Mouse (Mus musculus): ENCODE data around the gene 1700001P01Rik. TPM values are rescaled to one million over a fixed set of nuclear protein-coding genes. Genes with fewer than 3 reads are reported as not detected.

1700001P01Rik gene
- polyA plus RNA-seq (2014; fragmentation: Nextera tagmentation; extraction: Ambion mirVana): 0.32 TPM in 1 of 2 replicates, not detected in the other

GRCm38 (mm10) chr11:97775808-97776496 is at the start of gene 1700001P01Rik:
1700001P01Rik (minus strand) TSS chr11:97775918.
- no peak for TF ChIP-seq CTCF (IDR thresholded peaks at IDR 0.05; ENCODE audit: low read depth)
- H3K9ac ChIP-seq: no peak within 1 kb of the TSS
- DNase-seq (peak; percentile 24), ATAC-seq (ENCODE audit: insufficient read depth) (0 out of 2 replicates have a peak, but pooled peaks have one; percentile 15)
- H3K27me3 ChIP-seq (ENCODE audit: insufficient read depth, low read length): no peaks in the 10 kb centered on the region
- 49% methylated on average over 17 of the region's 17 CpGs for WGBS
- no peaks in the 10 kb centered on the region for H3K9me3 ChIP-seq (ENCODE audit: low read depth, low read length)
- peaks cover 12% of the 10 kb centered on the region; the same call in 1 of the 2 replicates for H3K4me1 ChIP-seq (ENCODE audit: insufficient read depth)
- H3K27ac ChIP-seq (ENCODE audit: low read depth): no peak within 1 kb of the TSS
- H3K4me2 ChIP-seq: no peak within 1 kb of the TSS
- H3K4me3 ChIP-seq (ENCODE audit: low read depth, low read length): no peak within 1 kb of the TSS
- H3K36me3 ChIP-seq (ENCODE audit: insufficient read depth): peaks cover 61% of the 10 kb centered on the region

GRCm38 (mm10) chr11:97825295-97825694 is 49.6 kb upstream of the 1700001P01Rik start:
- peaks cover 4% of the 10 kb centered on the region; the same call in 1 of the 2 replicates for H3K4me1 ChIP-seq (ENCODE audit: insufficient read depth)
- no peaks in the 10 kb centered on the region for H3K9me3 ChIP-seq (ENCODE audit: low read depth, low read length)
- H3K27ac ChIP-seq (ENCODE audit: low read depth): no peak overlapping the region
- no peak overlapping the region for H3K9ac ChIP-seq
- no peak overlapping the region for H3K4me2 ChIP-seq
- no peak for DNase-seq
- no peaks in the 10 kb centered on the region for H3K27me3 ChIP-seq (ENCODE audit: insufficient read depth, low read length)
- no peak for TF ChIP-seq CTCF (IDR thresholded peaks at IDR 0.05; ENCODE audit: low read depth)
- no peak overlapping the region for H3K4me3 ChIP-seq (ENCODE audit: low read depth, low read length)
- ATAC-seq (ENCODE audit: insufficient read depth): no peak
- 86% methylated on average over 10 of the region's 10 CpGs for WGBS
- H3K36me3 ChIP-seq (ENCODE audit: insufficient read depth): peaks cover 94% of the 10 kb centered on the region

GRCm38 (mm10) chr11:97824895-97825294 is 49.2 kb upstream of the 1700001P01Rik start:
- peaks cover 90% of the 10 kb centered on the region for H3K36me3 ChIP-seq (ENCODE audit: insufficient read depth)
- no peak for ATAC-seq (ENCODE audit: insufficient read depth)

GRCm38 (mm10) chr11:97824168-97824567 is 48.5 kb upstream of the 1700001P01Rik start:
- DNase-seq: no peak
- WGBS: 92% methylated on average over 11 of the region's 11 CpGs

More at GRCm38 (mm10) chr11:97824895-97825294, 49.2 kb upstream of the 1700001P01Rik start:
- Histone ChIP-seq H3K9me3 (ENCODE audit: low read depth, low read length) (no peaks in the 10 kb centered on the region), H3K4me1 (ENCODE audit: insufficient read depth) (peaks cover 4% of the 10 kb centered on the region; the same call in 1 of the 2 replicates), H3K27me3 (ENCODE audit: insufficient read depth, low read length) (no peaks in the 10 kb centered on the region), H3K9ac (no peak overlapping the region), H3K4me2 (no peak overlapping the region), H3K4me3 (ENCODE audit: low read depth, low read length) (no peak overlapping the region), H3K27ac (ENCODE audit: low read depth) (no peak overlapping the region)
- DNase-seq: no peak
- WGBS: 58% methylated on average over 6 of the region's 6 CpGs
- no peak for TF ChIP-seq CTCF (IDR thresholded peaks at IDR 0.05; ENCODE audit: low read depth)

GRCm38 (mm10) chr11:97822840-97823603 is 47.3 kb upstream of the 1700001P01Rik start:
- Histone ChIP-seq H3K9ac (no peak overlapping the region), H3K36me3 (ENCODE audit: insufficient read depth) (peaks cover 77% of the 10 kb centered on the region), H3K4me1 (ENCODE audit: insufficient read depth) (peaks cover 14% of the 10 kb centered on the region), H3K4me2 (no peak overlapping the region), H3K27me3 (ENCODE audit: insufficient read depth, low read length) (no peaks in the 10 kb centered on the region), H3K9me3 (ENCODE audit: low read depth, low read length) (no peaks in the 10 kb centered on the region), H3K4me3 (ENCODE audit: low read depth, low read length) (no peak overlapping the region), H3K27ac (ENCODE audit: low read depth) (no peak overlapping the region)
- WGBS: 70% methylated on average over 20 of the region's 20 CpGs
- DNase-seq: no peak
- TF ChIP-seq CTCF (IDR thresholded peaks at IDR 0.05; ENCODE audit: low read depth): no peak
- no peak for ATAC-seq (ENCODE audit: insufficient read depth)

More at GRCm38 (mm10) chr11:97824168-97824567, 48.5 kb upstream of the 1700001P01Rik start:
- ATAC-seq (ENCODE audit: insufficient read depth): no peak
- H3K4me3 ChIP-seq (ENCODE audit: low read depth, low read length): no peak overlapping the region
- no peak overlapping the region for H3K27ac ChIP-seq (ENCODE audit: low read depth)
- H3K36me3 ChIP-seq (ENCODE audit: insufficient read depth): peaks cover 83% of the 10 kb centered on the region
- H3K27me3 ChIP-seq (ENCODE audit: insufficient read depth, low read length): no peaks in the 10 kb centered on the region
- H3K9ac ChIP-seq: no peak overlapping the region
- TF ChIP-seq CTCF (IDR thresholded peaks at IDR 0.05; ENCODE audit: low read depth): no peak
- H3K4me2 ChIP-seq: no peak overlapping the region
- H3K4me1 ChIP-seq (ENCODE audit: insufficient read depth): peaks cover 4% of the 10 kb centered on the region; the same call in 1 of the 2 replicates
- no peaks in the 10 kb centered on the region for H3K9me3 ChIP-seq (ENCODE audit: low read depth, low read length)

GRCm38 (mm10) chr11:97821401-97822064 is 45.8 kb upstream of the 1700001P01Rik start:
- ATAC-seq (ENCODE audit: insufficient read depth) (no peak), DNase-seq (no peak)
- H3K27me3 ChIP-seq (ENCODE audit: insufficient read depth, low read length): no peaks in the 10 kb centered on the region
- 93% methylated on average over 8 of the region's 8 CpGs for WGBS
- H3K9ac ChIP-seq: no peak overlapping the region
- H3K9me3 ChIP-seq (ENCODE audit: low read depth, low read length): no peaks in the 10 kb centered on the region
- H3K27ac ChIP-seq (ENCODE audit: low read depth): no peak overlapping the region
- H3K36me3 ChIP-seq (ENCODE audit: insufficient read depth): peaks cover 77% of the 10 kb centered on the region
- TF ChIP-seq CTCF (IDR thresholded peaks at IDR 0.05; ENCODE audit: low read depth): no peak
- no peak overlapping the region for H3K4me3 ChIP-seq (ENCODE audit: low read depth, low read length)
- H3K4me1 ChIP-seq (ENCODE audit: insufficient read depth): peaks cover 23% of the 10 kb centered on the region
- H3K4me2 ChIP-seq: no peak overlapping the region

Data from lung, embryonic 14.5 days (tissue).